ENCODE assay signal across 13 mouse cellular contexts in genomic region chr5:107541696-107542095, GRCm38 (mm10). TPM values are rescaled to one million over a fixed set of nuclear protein-coding genes. Genes with fewer than 3 reads are reported as not detected.
DNase-seq lines count a peak whose midpoint lies in the region; TF ChIP-seq lines count a peak whose summit lies in the region.
"Had no signal": no experiment of that assay in that cellular context is flagged by ENCODE, and none has a peak within 500 bp of the region (broad histone marks: within the 10 kb centered on the region; RNA-seq: fewer than 3 reads in every experiment).

No protein-coding gene starts in this region.

- H3K4me1 ChIP-seq in heart, adult 2 months (ENCODE audit: control insufficient read depth, insufficient read depth, low read length), result no peaks in the 10 kb centered on the region; the same call in 1 of the 2 replicates
- H3K4me1 ChIP-seq: intestine, embryonic 15.5 days; limb, embryonic 15.5 days had no signal

- peak; percentile 21 to 26 for DNase-seq in heart, adult 2 months
- DNase-seq in heart, postnatal 25 days (ENCODE audit: low spot score), result no peak
- no peak for DNase-seq in layer of hippocampus, adult 2 months (ENCODE audit: low spot score in 2 of 2)
- no peak for DNase-seq in layer of hippocampus, adult 9-10 months (ENCODE audit: low spot score)
- peak; percentile 74 for DNase-seq in gastrocnemius, adult 18-20 months (ENCODE audit: low spot score)
- peak; percentile 8 for DNase-seq in mesoderm, embryonic 11.5 days (ENCODE audit: low read depth, low spot score)
- DNase-seq in frontal cortex, postnatal 36 days (ENCODE audit: low spot score in 2 of 2), result no peak
- DNase-seq: cerebellum, postnatal 14 days; layer of hippocampus, postnatal 36 days; thymus, postnatal 25 days had no signal

- H3K79me2 ChIP-seq in heart, adult 2 months (replicated peaks; ENCODE audit: control insufficient read depth, insufficient read depth, low read length), result no peaks in the 10 kb centered on the region

- H3K27ac ChIP-seq in heart, adult 2 months, result no peak overlapping the region; the same call in 1 of the 2 replicates
- H3K27ac ChIP-seq in layer of hippocampus, adult 2 months, result peak overlapping the region; percentile 29; the same call in 1 of the 2 replicates
- H3K27ac ChIP-seq: intestine, embryonic 15.5 days; limb, embryonic 15.5 days had no signal

- no peaks in the 10 kb centered on the region for H3K36me3 ChIP-seq in heart, adult 2 months (ENCODE audit: control insufficient read depth, insufficient read depth, low read length)
- H3K36me3 ChIP-seq: intestine, embryonic 15.5 days; limb, embryonic 15.5 days had no signal

- no peak overlapping the region for H3K9ac ChIP-seq in heart, adult 2 months (ENCODE audit: low read depth, low read length)
- H3K9ac ChIP-seq: intestine, embryonic 15.5 days; limb, embryonic 15.5 days had no signal

- 51% methylated on average over 7 of the region's 7 CpGs for WGBS in heart, adult 2 months

- H3K27me3 ChIP-seq in heart, adult 2 months (ENCODE audit: control insufficient read depth, insufficient read depth, low read length), result no peaks in the 10 kb centered on the region
- H3K27me3 ChIP-seq: intestine, embryonic 15.5 days; limb, embryonic 15.5 days had no signal

- intact Hi-C loops in heart, adult 2 months (cut with DNase I), result no loop called here
- intact Hi-C loops in heart, postnatal 25 days (cut with DNase I), result no loop called here

- TF ChIP-seq CTCF in heart, adult 2 months (IDR thresholded peaks at IDR 0.05), result no peak
- TF ChIP-seq CTCF in layer of hippocampus, adult 2 months (conservative IDR thresholded peaks at IDR 0.05), result no peak

- no peak overlapping the region for H3K4me3 ChIP-seq in heart, adult 2 months
- no peak overlapping the region for H3K4me3 ChIP-seq in layer of hippocampus, adult 2 months
- H3K4me3 ChIP-seq: erythroblast, embryonic 14.5 days; intestine, embryonic 15.5 days; limb, embryonic 15.5 days had no signal

- no peak for TF ChIP-seq POLR2A in heart, adult 2 months (IDR thresholded peaks at IDR 0.05; ENCODE audit: insufficient read depth, low read depth, low read length)

- TF ChIP-seq EP300 in heart, adult 2 months (IDR thresholded peaks at IDR 0.05; ENCODE audit: insufficient read depth, low read depth, low read length), result no peak

RNA-seq across cellular contexts. Expression of gene 1700028K03Rik, which starts 7.2 kb away (rescaled TPM):
- not detected for total RNA-seq in heart, adult 2 months (2021)
- polyA plus RNA-seq in heart, adult 2 months (2012; rRNA removed), result 0.23 TPM in 1 of 2 replicates, not detected in the other
- not detected for total RNA-seq in heart, postnatal 25 days (2021)
- total RNA-seq in layer of hippocampus, adult 2 months (2021), result 1 to 10 TPM; 1.0 TPM
- total RNA-seq in gastrocnemius, adult 18-20 months (2021), result under 1 TPM in 1 of 2 experiments, not detected in 1; 0.05 TPM
- polyA plus RNA-seq: erythroblast, embryonic 14.5 days had no signal

RNA-seq across cellular contexts. Expression of gene Gm42669, which starts 34.3 kb away (rescaled TPM):
- not detected for total RNA-seq in heart, adult 2 months (2021)
- 0.03 and 0.08 TPM in 2 replicates for polyA plus RNA-seq in heart, adult 2 months (2012; rRNA removed)
- total RNA-seq in heart, postnatal 25 days (2021), result under 1 TPM in 1 of 2 experiments, not detected in 1; 0.08 TPM
- total RNA-seq in layer of hippocampus, adult 2 months (2021), result under 1 TPM; 0.31 to 0.37 TPM
- total RNA-seq in gastrocnemius, adult 18-20 months (2021), result not detected

RNA-seq across cellular contexts. Expression of gene Rpap2, which starts 55.5 kb away (rescaled TPM):
- 1 to 10 TPM; 6.6 to 6.8 TPM for total RNA-seq in heart, adult 2 months (2021)
- polyA plus RNA-seq in heart, adult 2 months (2012; rRNA removed), result 2.1 and 4.4 TPM in 2 replicates
- total RNA-seq in heart, postnatal 25 days (2021), result 1 to 10 TPM; 7.3 to 7.7 TPM
- total RNA-seq in layer of hippocampus, adult 2 months (2021), result 10 to 100 TPM; 19.1 to 20.7 TPM
- total RNA-seq in gastrocnemius, adult 18-20 months (2021), result 10 to 100 TPM; 11.9 to 12.5 TPM

RNA-seq across cellular contexts. Expression of gene Glmn, which starts 56.0 kb away (rescaled TPM):
- 1 to 10 TPM; 3.1 to 4.1 TPM for total RNA-seq in heart, adult 2 months (2021)
- polyA plus RNA-seq in heart, adult 2 months (2012; rRNA removed), result 0.47 and 1.2 TPM in 2 replicates
- total RNA-seq in heart, postnatal 25 days (2021), result 1 to 10 TPM; 4.2 to 5.0 TPM
- 10 to 100 TPM; 14.3 to 16.6 TPM for total RNA-seq in layer of hippocampus, adult 2 months (2021)
- 1 to 10 TPM; 4.7 to 6.5 TPM for total RNA-seq in gastrocnemius, adult 18-20 months (2021)

Comparison
In these comparisons a context has a peak if more than half of its experiments do, and no peak if none do; other contexts are left out.
1. DNase-seq: peak in heart, adult 2 months (2 of 2), gastrocnemius, adult 18-20 months (single experiment) and mesoderm, embryonic 11.5 days (single experiment); none in heart, postnatal 25 days (single experiment), layer of hippocampus, adult 2 months (0 of 2), layer of hippocampus, adult 9-10 months (single experiment) and frontal cortex, postnatal 36 days (0 of 2).